Mouse (Mus musculus) adrenal gland, adult 18-20 months (tissue): ENCODE measurements around the gene Galt. TPM values are rescaled to one million over a fixed set of nuclear protein-coding genes. Genes with fewer than 3 reads are reported as not detected.
A peak's percentile ranks its signal among the peaks of the same experiment; 100 is the strongest.

ENCODE experiments used
- DNase-seq, 2 experiments: peaks; one replicate each; pipeline ENCODE4 v3.0.0; 2021 to 2022; ENCODE audit warnings: low spot score in 2 of 2
- long read RNA-seq, 2 experiments: library from polyadenylated mRNA; stranded (forward); transcript quantifications; one replicate each; pipeline ENCODE4 v2.0.0; 2021
- total RNA-seq, 2 experiments: library from RNA; stranded (reverse); gene quantifications; 1 replicate in 1 of 2; 2 replicates in 1 of 2; pipeline ENCODE4 v1.2.3; 2021

Gene Galt
- total RNA-seq = 10 to 100 TPM; 37.8 to 39.6 TPM
- long read RNA-seq, experiment 1, transcript Galt-201 (11 exons, 1,595 nt) = major isoform, 8 of 14 reads
- long read RNA-seq, experiment 1, partial matches to known transcripts = 3 of 14 reads
- long read RNA-seq, experiment 1, other reads (novel, unspliced or antisense) = 3 of 14 reads
- long read RNA-seq, experiment 2, transcript Galt-201 (11 exons, 1,595 nt) = major isoform, 16 of 34 reads
- long read RNA-seq, experiment 2, partial matches to known transcripts = 12 of 34 reads
- long read RNA-seq, experiment 2, other reads (novel, unspliced or antisense) = 6 of 34 reads

GRCm38 (mm10) chr4:41754797-41755337 lies at the start of gene Galt:
Gene Galt, plus strand, starts transcription at chr4:41755228.
- no peak for DNase-seq

GRCm38 (mm10) chr4:41705922-41706754 lies 48.9 kb upstream of the Galt start:
- DNase-seq = no peak

GRCm38 (mm10) chr4:41707011-41707535 lies 48.0 kb upstream of the Galt start:
- DNase-seq = peak; percentile 52 to 54

GRCm38 (mm10) chr4:41708192-41708745 lies 46.8 kb upstream of the Galt start:
- DNase-seq = no peak

- no peak for DNase-seq
Measured at GRCm38 (mm10) chr4:41710229-41710628, 44.8 kb upstream of the Galt start.

- DNase-seq = no peak
Measured at GRCm38 (mm10) chr4:41711705-41712375, 43.2 kb upstream of the Galt start.

- no peak for DNase-seq
Measured at GRCm38 (mm10) chr4:41712421-41713196, 42.4 kb upstream of the Galt start.

GRCm38 (mm10) chr4:41713197-41714067 lies 41.6 kb upstream of the Galt start, which contains the start of gene Rpp25l:
Gene Rpp25l, minus strand, starts transcription at chr4:41713534.
- peak; percentile 84 to 85 for DNase-seq

GRCm38 (mm10) chr4:41714276-41714675 lies 40.8 kb upstream of the Galt start:
- DNase-seq = peak in 1 of 2 experiments; percentile 52

GRCm38 (mm10) chr4:41715082-41715481 lies 39.9 kb upstream of the Galt start:
- DNase-seq = no peak

- DNase-seq = no peak
Measured at GRCm38 (mm10) chr4:41715596-41715995, 39.4 kb upstream of the Galt start.

GRCm38 (mm10) chr4:41716834-41717233 lies 38.2 kb upstream of the Galt start:
- no peak for DNase-seq

- DNase-seq = peak; percentile 73 to 77
Measured at GRCm38 (mm10) chr4:41722918-41723351, 32.1 kb upstream of the Galt start, which contains the start of gene Dctn3. Gene Dctn3, minus strand, starts transcription at chr4:41723170.

GRCm38 (mm10) chr4:41726826-41727621 lies 28.0 kb upstream of the Galt start:
- DNase-seq = no peak

- no peak for DNase-seq
Measured at GRCm38 (mm10) chr4:41731052-41731765, 23.8 kb upstream of the Galt start, which contains the start of gene Arid3c. Gene Arid3c, minus strand, starts transcription at chr4:41731142.

- DNase-seq = peak; percentile 43 to 65
Measured at GRCm38 (mm10) chr4:41737602-41738255, 17.3 kb upstream of the Galt start.

GRCm38 (mm10) chr4:41738256-41738603 lies 16.8 kb upstream of the Galt start:
- no peak for DNase-seq
